Mouse (Mus musculus): ENCODE results near the gene Dctn5. TPM values are rescaled to one million over a fixed set of nuclear protein-coding genes. Genes with fewer than 3 reads are reported as not detected.
"Not testable (repeated sequence)": the region's sequence is repeated elsewhere in the genome, so short reads cannot be mapped to it uniquely, and the experiment has no call there.

Gene Dctn5
- total RNA-seq (2021) = 10 to 100 TPM; 35.1 to 36.2 TPM

- peak; percentile 99 for DNase-seq
Observed at GRCm38 (mm10) chr7:122132497-122133337, at the start of gene Dctn5, which contains the start of gene Palb2. Gene Dctn5 (plus strand): TSS chr7:122133041. Gene Palb2 (minus strand): TSS chr7:122132985.

GRCm38 (mm10) chr7:122087195-122087982 is 45.5 kb upstream of the Dctn5 start:
- DNase-seq = no peak

GRCm38 (mm10) chr7:122094564-122095330 is 38.1 kb upstream of the Dctn5 start:
- DNase-seq = no peak

GRCm38 (mm10) chr7:122098009-122098408 is 34.8 kb upstream of the Dctn5 start:
- DNase-seq = no peak

- DNase-seq = peak; percentile 35
Observed at GRCm38 (mm10) chr7:122099222-122099621, 33.6 kb upstream of the Dctn5 start.

GRCm38 (mm10) chr7:122101014-122101746 is 31.7 kb upstream of the Dctn5 start:
- DNase-seq = not testable (repeated sequence)

- peak; percentile 88 for DNase-seq
Observed at GRCm38 (mm10) chr7:122101747-122102244, 31.0 kb upstream of the Dctn5 start, which contains the start of gene Ndufab1. Gene Ndufab1 (minus strand): TSS chr7:122101886.

- DNase-seq = no peak
Observed at GRCm38 (mm10) chr7:122108206-122108605, 24.6 kb upstream of the Dctn5 start.

- no peak for DNase-seq
Observed at GRCm38 (mm10) chr7:122123518-122123917, 9.3 kb upstream of the Dctn5 start.

GRCm38 (mm10) chr7:122125636-122126035 is 7.2 kb upstream of the Dctn5 start:
- no peak for DNase-seq

GRCm38 (mm10) chr7:122126946-122127345 is 5.9 kb upstream of the Dctn5 start:
- DNase-seq = no peak

GRCm38 (mm10) chr7:122131834-122132233 is 1.0 kb upstream of the Dctn5 start:
- DNase-seq = no peak

- DNase-seq = no peak
Observed at GRCm38 (mm10) chr7:122133338-122133625, 441 bp downstream of the Dctn5 start.

GRCm38 (mm10) chr7:122135070-122135469 is 2.2 kb downstream of the Dctn5 start:
- peak; percentile 16 for DNase-seq

- DNase-seq = no peak
Observed at GRCm38 (mm10) chr7:122137071-122137470, 4.2 kb downstream of the Dctn5 start.

GRCm38 (mm10) chr7:122138190-122138589 is 5.3 kb downstream of the Dctn5 start:
- no peak for DNase-seq

- no peak for DNase-seq
Observed at GRCm38 (mm10) chr7:122140991-122141390, 8.2 kb downstream of the Dctn5 start.

- DNase-seq = no peak
Observed at GRCm38 (mm10) chr7:122152473-122152872, 19.6 kb downstream of the Dctn5 start.

- DNase-seq = no peak
Observed at GRCm38 (mm10) chr7:122158488-122158887, 25.6 kb downstream of the Dctn5 start.

- DNase-seq = peak; percentile 85
Observed at GRCm38 (mm10) chr7:122158915-122159902, 26.4 kb downstream of the Dctn5 start, which contains the start of gene Plk1. Gene Plk1 (plus strand): TSS chr7:122159439.

Data from heart, postnatal 4 days (tissue).